Mouse (Mus musculus): ENCODE results near the gene Cbarp. TPM values are rescaled to one million over a fixed set of nuclear protein-coding genes. Genes with fewer than 3 reads are reported as not detected.

Cbarp gene
- total and polyA plus RNA-seq, 3 experiments = 3.0 to 4.9 (median 3.9) TPM

- intact Hi-C loops (cut with DNase I) = loop anchor here (1.0 kb wide), 1 partner anchor 15 kb away; no protein-coding TSS in a partner anchor
- no peak for TF ChIP-seq CTCF (IDR thresholded peaks at IDR 0.05)
- no peak for TF ChIP-seq POLR2A (IDR thresholded peaks at IDR 0.05; ENCODE audit: insufficient read depth, low read depth, low read length)
- TF ChIP-seq EP300 (IDR thresholded peaks at IDR 0.05; ENCODE audit: insufficient read depth, low read depth, low read length) = no peak
- peaks cover 7% of the 10 kb centered on the region; the same call in 1 of the 2 replicates for H3K36me3 ChIP-seq (ENCODE audit: control insufficient read depth, insufficient read depth, low read length)
- peaks cover 21% of the 10 kb centered on the region for H3K4me1 ChIP-seq (ENCODE audit: control insufficient read depth, insufficient read depth, low read length)
- H3K27ac ChIP-seq = peak overlapping the region; percentile 27; the same call in 1 of the 2 replicates
- no peaks in the 10 kb centered on the region for H3K27me3 ChIP-seq (ENCODE audit: control insufficient read depth, insufficient read depth, low read length)
- 53% methylated on average over 6 of the region's 6 CpGs for WGBS
- no peak for DNase-seq
- peak overlapping the region; percentile 16; the same call in 1 of the 2 replicates for H3K9ac ChIP-seq (ENCODE audit: low read depth, low read length)
- no peak overlapping the region for H3K4me3 ChIP-seq
- peaks cover 12% of the 10 kb centered on the region for H3K79me2 ChIP-seq (replicated peaks; ENCODE audit: control insufficient read depth, insufficient read depth, low read length)
These were observed 22.1 kb downstream of the Cbarp start for GRCm38 (mm10) chr10:80118552-80118951.

GRCm38 (mm10) chr10:80117736-80118135 is 22.9 kb downstream of the Cbarp start:
- no peak for TF ChIP-seq EP300 (IDR thresholded peaks at IDR 0.05; ENCODE audit: insufficient read depth, low read depth, low read length)
- TF ChIP-seq POLR2A (IDR thresholded peaks at IDR 0.05; ENCODE audit: insufficient read depth, low read depth, low read length) = no peak
- no peak for TF ChIP-seq CTCF (IDR thresholded peaks at IDR 0.05)
- Histone ChIP-seq H3K79me2 (replicated peaks; ENCODE audit: control insufficient read depth, insufficient read depth, low read length) (peaks cover 12% of the 10 kb centered on the region), H3K27me3 (ENCODE audit: control insufficient read depth, insufficient read depth, low read length) (no peaks in the 10 kb centered on the region), H3K27ac (peak overlapping the region; percentile 82), H3K36me3 (ENCODE audit: control insufficient read depth, insufficient read depth, low read length) (peaks cover 7% of the 10 kb centered on the region; the same call in 1 of the 2 replicates), H3K4me1 (ENCODE audit: control insufficient read depth, insufficient read depth, low read length) (peaks cover 21% of the 10 kb centered on the region), H3K9ac (ENCODE audit: low read depth, low read length) (peak overlapping the region; percentile 90), H3K4me3 (peak overlapping the region; percentile 94)
- whole genome bisulfite sequencing = 16% methylated on average over 1 of the region's 1 CpGs
- intact Hi-C loops (cut with DNase I) = loop anchor here (1.0 to 2.0 kb wide), 2 partner anchors 16 to 23 kb away; partner anchors contain the start of gene Cbarp
- DNase-seq = no peak

GRCm38 (mm10) chr10:80116927-80117691 is 23.5 kb downstream of the Cbarp start:
- 1% methylated on average over 30 of the region's 30 CpGs for whole genome bisulfite sequencing
- peaks cover 21% of the 10 kb centered on the region for H3K4me1 ChIP-seq (ENCODE audit: control insufficient read depth, insufficient read depth, low read length)
- peak; percentile 79 to 84 for DNase-seq
- intact Hi-C loops (cut with DNase I) = loop anchor here (2.0 kb wide), 1 partner anchor 24 kb away; the partner anchor contains the start of gene Cbarp
- H3K27ac ChIP-seq = peak overlapping the region; percentile 95
- H3K27me3 ChIP-seq (ENCODE audit: control insufficient read depth, insufficient read depth, low read length) = no peaks in the 10 kb centered on the region
- H3K4me3 ChIP-seq = peak overlapping the region; percentile 94
- peaks cover 7% of the 10 kb centered on the region; the same call in 1 of the 2 replicates for H3K36me3 ChIP-seq (ENCODE audit: control insufficient read depth, insufficient read depth, low read length)
- peaks cover 12% of the 10 kb centered on the region for H3K79me2 ChIP-seq (replicated peaks; ENCODE audit: control insufficient read depth, insufficient read depth, low read length)
- TF ChIP-seq CTCF (IDR thresholded peaks at IDR 0.05) (peak; percentile 33; the same call in 1 of the 2 replicates), POLR2A (IDR thresholded peaks at IDR 0.05; ENCODE audit: insufficient read depth, low read depth, low read length) (peak; percentile 66), EP300 (IDR thresholded peaks at IDR 0.05; ENCODE audit: insufficient read depth, low read depth, low read length) (peak; percentile 33; the same call in 1 of the 2 replicates)
- H3K9ac ChIP-seq (ENCODE audit: low read depth, low read length) = peak overlapping the region; percentile 90

- TF ChIP-seq CTCF (IDR thresholded peaks at IDR 0.05) (no peak), POLR2A (IDR thresholded peaks at IDR 0.05; ENCODE audit: insufficient read depth, low read depth, low read length) (no peak), EP300 (IDR thresholded peaks at IDR 0.05; ENCODE audit: insufficient read depth, low read depth, low read length) (no peak)
- WGBS = 1% methylated on average over 27 of the region's 27 CpGs
- intact Hi-C loops (cut with DNase I) = loop anchor here (2.0 kb wide), 1 partner anchor 24 kb away; the partner anchor contains the start of gene Cbarp
- Histone ChIP-seq H3K36me3 (ENCODE audit: control insufficient read depth, insufficient read depth, low read length) (peaks cover 7% of the 10 kb centered on the region; the same call in 1 of the 2 replicates), H3K79me2 (replicated peaks; ENCODE audit: control insufficient read depth, insufficient read depth, low read length) (peaks cover 12% of the 10 kb centered on the region), H3K27ac (peak overlapping the region; percentile 95), H3K4me1 (ENCODE audit: control insufficient read depth, insufficient read depth, low read length) (peaks cover 21% of the 10 kb centered on the region), H3K9ac (ENCODE audit: low read depth, low read length) (peak overlapping the region; percentile 90), H3K4me3 (peak overlapping the region; percentile 94), H3K27me3 (ENCODE audit: control insufficient read depth, insufficient read depth, low read length) (no peaks in the 10 kb centered on the region)
- peak in 1 of 2 experiments; percentile 64 for DNase-seq
These were observed 24.1 kb downstream of the Cbarp start for GRCm38 (mm10) chr10:80116563-80116926.

- Histone ChIP-seq H3K4me1 (ENCODE audit: control insufficient read depth, insufficient read depth, low read length) (peaks cover 21% of the 10 kb centered on the region), H3K27ac (peak overlapping the region; percentile 95), H3K9ac (ENCODE audit: low read depth, low read length) (peak overlapping the region; percentile 90), H3K27me3 (ENCODE audit: control insufficient read depth, insufficient read depth, low read length) (no peaks in the 10 kb centered on the region), H3K4me3 (peak overlapping the region; percentile 94), H3K36me3 (ENCODE audit: control insufficient read depth, insufficient read depth, low read length) (peaks cover 7% of the 10 kb centered on the region; the same call in 1 of the 2 replicates), H3K79me2 (replicated peaks; ENCODE audit: control insufficient read depth, insufficient read depth, low read length) (peaks cover 12% of the 10 kb centered on the region)
- WGBS = under 1% methylated on average over 63 of the region's 63 CpGs
- DNase-seq = no peak
- TF ChIP-seq CTCF (IDR thresholded peaks at IDR 0.05) = no peak
- TF ChIP-seq EP300 (IDR thresholded peaks at IDR 0.05; ENCODE audit: insufficient read depth, low read depth, low read length) = no peak
- TF ChIP-seq POLR2A (IDR thresholded peaks at IDR 0.05; ENCODE audit: insufficient read depth, low read depth, low read length) = no peak
- intact Hi-C loops (cut with DNase I) = loop anchor here (2.0 kb wide), 4 partner anchors 25 to 129 kb away; partner anchors contain the start of genes Cbarp and Polr2e
These were observed 24.7 kb downstream of the Cbarp start for GRCm38 (mm10) chr10:80115944-80116335.

Data from heart, adult 2 months (tissue).